Mouse (Mus musculus): Measurements from ENCODE around the gene Pawr.

The Pawr gene

DNA sequence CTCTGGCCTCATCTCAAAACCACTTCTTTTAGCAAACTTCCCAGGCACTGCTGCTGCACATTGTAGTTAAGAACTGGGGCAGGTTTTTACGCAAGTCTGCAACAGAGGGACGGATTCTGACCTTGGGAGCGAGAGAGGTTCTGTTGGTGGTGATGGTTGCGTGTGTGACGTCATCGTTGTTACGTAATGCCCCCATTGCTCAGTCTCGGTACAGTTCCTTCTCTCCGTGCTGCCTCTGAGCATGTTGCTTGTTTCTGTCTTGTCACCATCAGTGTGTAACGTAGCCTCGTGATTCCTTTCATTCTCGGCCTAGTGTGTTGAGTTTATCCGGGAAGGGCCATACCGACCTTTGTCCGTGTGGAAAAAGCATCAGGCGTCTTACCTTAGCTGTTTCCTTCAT lies 28.1 kb downstream of the Pawr start:
- no peak for DNase-seq

DNA sequence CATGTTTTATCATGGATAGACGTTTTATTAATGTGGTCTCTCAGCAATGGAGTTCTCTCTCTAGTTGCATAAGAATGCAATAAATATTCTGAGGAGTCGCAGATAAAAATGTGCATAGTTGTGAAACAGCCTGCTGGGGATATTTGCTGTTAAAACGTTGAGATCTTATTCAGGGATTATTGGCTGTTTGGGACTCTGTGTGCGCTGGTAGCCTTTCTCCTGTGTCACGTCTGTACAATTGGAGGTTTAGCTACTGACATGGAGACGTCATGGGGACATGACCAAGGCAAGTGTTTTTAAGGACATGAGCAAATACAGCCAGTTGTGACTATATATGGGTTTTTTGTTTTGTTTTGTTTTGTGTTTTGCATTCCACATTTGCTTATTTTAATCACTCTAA lies 28.9 kb downstream of the Pawr start:
- DNase-seq = no peak

DNA sequence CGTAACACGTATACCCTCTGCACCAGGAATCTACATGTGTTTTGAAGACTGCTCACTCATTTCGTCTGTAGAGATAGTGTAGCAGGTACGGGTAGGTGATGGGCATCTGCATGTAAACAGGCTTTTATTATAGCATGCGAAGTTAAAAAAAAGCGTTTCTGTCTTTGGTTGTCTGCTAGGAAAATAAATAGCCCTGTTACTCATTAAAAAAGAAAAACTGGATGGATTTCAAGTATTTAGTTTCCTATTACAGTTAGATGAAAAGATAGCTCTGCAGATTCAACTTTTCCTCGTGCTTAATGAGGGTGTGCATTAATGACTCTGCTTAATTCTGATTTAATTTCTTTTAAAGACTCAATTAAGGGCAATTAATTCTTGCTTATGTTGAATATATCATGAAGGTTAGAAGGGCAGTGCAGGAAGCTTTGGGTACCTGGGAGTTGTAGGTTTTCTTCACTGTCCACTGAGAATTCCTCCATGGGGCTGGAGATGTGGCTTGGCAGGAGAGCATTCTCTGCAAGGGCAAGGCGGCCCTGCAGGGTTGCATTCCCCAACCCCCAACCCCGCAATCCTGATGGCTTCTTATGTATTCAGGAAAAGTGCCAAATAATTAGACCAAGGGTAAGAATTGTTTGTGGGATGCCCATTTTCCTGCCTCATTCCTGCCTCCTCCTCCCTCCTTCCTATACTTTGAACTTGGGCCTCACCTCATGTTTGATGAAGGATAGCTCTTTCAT lies 29.7 kb downstream of the Pawr start:
- no peak for DNase-seq

DNA sequence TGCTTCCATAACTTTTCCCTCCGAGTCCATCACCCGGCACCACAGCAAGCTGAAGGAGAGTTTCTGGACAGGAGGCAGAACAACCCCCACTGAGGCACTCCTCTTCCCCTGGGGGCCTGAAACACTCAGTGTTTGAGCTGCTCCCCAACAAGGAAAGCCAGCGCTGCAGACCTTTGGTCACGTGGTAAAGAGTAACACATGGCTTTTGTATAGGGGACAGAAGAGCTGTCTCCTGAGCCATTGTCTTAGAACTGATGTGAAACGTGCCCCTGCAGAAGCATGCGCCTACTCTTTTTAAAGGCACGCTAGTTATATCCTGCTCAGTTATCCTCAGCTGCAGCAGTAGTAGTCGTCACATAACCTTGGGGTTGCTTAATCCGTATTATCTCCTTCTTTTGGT lies 32.0 kb downstream of the Pawr start:
- DNase-seq = no peak

DNA sequence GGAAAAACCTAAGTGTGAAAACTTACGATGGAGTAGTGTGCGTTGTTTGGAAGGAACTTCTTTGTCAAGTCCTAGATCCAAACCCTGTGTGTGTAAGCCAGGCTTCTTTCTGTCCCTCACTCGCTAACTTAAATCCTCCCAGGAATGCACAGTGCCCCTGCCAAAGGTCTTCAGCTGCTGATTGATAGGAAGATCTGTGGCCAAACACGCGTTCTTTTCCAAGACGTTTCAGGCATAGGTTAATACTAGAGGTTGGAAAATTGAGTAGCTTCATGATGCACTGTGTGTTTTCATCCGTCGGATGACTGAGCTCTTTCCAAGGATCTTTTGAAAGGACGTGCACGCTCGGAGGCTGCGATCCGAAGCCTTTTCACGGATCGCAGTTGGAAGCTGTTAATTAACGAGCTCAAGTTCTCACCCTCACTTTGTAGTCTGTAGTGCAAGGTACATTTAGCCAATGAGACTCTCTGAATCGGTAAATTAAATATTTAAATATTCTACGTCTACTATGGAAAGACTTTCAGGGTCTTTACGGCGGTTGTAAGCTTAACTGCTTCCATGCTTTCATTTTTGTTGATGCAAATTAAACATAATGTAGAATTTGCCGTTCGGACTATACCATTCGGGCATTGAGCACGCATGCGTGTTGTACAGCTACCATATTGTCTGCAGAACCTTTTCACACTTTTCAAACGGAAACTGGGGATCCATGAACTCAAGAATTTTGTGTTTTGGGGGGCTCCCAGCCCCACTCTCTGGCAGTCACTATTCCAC lies 33.2 kb downstream of the Pawr start:
- DNase-seq = no peak

DNA sequence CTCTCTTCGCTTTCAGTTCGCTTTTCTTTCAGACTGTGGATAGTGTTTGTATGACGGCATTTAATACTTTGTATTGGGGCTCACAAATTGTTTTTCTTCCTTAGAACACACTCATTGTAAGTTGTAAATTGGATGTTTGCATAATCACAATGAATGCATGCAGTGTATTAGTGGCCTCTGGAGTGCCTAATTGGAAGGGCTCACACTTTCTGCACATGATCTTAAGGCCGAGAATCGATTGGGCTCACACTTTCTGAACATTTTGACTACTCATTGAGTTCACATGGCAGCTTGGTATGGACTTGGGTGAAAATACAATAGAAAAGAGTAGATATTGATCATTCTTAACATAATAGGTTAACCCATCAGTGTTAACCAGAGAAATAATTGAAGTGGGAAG lies 34.3 kb downstream of the Pawr start:
- DNase-seq = no peak

DNA sequence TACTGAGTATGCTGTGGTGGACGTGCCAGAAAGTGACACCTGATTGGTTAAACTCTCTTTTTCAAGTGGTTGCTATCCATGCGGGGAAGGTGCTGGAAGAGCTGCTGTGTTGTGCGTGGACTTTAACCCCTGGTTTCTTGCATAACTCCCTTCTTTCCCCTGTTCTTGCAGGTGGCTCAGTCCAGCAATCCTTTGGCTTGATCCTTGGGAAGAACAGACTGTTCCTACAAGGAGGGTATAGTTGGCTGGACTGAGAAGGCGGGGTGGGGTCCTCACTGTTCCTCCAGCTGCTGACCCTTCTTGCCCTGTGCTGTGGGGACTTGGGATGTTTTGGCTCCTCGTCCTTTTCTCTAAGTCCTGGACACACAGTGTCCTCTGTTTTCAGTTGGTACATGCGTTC lies 36.4 kb downstream of the Pawr start:
- DNase-seq = no peak

DNA sequence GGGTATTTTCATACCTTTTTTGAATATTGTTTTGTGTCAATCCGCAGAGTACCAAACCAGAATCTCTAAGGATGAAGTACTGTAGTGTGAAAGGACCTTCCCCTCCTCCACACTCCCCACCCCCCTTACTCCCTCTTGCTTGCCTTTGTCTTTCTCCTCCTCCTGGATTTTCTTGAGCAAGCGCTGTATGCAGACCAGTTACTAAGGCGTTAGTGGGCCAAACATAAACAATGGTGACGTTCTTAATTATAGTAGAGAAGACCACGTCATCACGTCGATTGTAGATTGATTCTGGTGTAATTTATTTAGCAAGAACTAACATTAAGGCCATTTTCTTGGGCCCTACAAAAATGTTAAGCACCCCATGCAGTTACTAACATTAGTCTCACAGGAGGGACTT lies 40.3 kb downstream of the Pawr start:
- no peak for DNase-seq

DNA sequence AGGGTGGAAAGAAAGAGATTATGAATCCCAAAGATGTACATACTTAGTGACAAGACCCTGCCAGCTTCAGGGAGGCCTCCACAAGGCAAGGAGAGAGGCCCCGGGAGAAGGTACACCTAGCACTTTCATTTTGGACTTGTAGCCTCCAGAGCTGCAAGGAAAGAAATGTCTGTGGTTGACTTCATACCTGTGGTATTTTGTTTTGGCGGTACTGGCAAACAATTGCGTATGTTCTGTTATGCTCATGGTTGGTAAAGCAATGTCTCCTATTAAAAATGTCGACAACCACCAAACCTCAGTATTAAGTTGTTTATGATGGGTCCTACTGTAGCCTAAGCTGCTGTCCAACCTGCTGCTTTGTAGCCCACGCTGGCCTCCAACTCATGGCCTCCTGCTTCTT lies 40.9 kb downstream of the Pawr start:
- DNase-seq = no peak

DNA sequence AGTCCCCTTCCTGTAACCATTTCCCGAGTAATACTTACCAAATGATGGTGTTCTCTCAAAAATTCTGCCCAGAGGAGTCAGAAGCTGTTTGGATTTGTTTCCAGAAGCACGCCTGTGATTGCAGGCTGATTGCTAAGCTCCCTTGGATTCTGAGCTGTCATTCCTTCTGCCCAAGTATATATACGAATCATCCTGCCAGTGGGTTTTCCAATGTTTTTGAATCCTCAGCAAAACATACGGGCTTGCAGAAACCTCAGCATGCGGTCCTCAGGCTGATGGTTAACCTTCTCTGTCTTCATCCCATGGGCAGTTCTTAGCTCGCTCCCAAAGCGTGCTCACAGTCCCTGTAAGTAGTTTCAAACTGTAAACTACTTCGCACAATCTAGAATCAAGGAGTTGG lies 43.9 kb downstream of the Pawr start:
- DNase-seq = no peak

DNA sequence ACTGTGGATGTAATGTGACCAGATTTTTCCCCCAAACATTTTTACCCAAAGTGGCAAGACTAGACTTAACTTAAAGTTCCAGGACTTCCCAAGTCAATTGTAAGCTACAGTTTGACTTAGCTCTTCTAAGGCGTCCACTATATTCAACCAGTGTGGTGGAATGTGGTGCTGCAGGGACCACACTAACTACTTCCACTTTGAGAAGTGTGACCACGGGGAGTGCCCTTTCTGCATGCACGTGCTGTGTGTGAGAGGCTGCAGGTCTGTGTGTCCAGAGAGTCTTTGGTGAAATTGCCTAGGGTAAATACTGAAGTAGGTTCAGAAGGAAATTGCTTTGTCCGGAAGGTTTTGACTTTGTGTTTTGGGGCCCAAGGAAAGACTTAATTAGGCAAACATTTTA lies 44.4 kb downstream of the Pawr start:
- no peak for DNase-seq

DNA sequence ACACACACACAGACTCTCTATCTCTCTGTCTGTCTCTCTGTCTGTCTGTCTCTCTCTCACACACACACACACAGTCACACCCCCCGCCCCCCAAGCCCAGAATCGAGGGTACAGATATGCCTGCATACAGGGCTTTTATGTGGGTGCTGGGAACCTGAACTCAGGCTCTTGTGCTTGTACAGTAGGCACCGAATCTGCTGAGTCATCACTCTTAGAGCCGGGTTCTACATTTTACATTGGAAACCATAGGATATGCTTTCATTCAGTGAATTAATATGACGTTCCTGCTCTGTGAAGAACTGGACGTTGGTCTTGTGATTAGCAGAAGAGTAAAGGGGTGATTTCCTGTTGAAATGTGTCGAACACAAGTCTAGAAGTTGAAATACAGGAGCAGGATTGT lies 45.4 kb downstream of the Pawr start:
- no peak for DNase-seq

DNA sequence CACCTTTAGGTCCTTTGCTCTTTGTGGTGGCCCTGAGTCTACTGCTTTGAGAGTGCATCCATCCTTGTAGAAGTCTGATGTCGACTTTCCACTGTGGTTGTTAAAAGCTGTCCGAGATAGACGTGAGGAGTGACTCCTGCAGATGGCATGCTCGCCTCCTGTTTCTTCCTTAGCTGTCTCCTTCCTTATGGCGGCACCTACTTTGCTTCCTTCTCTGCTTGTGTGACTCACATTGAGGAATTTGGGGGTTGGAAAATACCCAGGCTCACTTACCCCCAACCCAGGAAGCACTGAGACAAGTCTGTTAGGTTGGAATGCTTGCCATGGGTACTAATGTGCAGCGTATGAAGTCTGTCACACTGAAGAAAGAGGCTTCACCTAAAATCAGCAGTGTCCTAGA lies 46.1 kb downstream of the Pawr start:
- DNase-seq = no peak

DNA sequence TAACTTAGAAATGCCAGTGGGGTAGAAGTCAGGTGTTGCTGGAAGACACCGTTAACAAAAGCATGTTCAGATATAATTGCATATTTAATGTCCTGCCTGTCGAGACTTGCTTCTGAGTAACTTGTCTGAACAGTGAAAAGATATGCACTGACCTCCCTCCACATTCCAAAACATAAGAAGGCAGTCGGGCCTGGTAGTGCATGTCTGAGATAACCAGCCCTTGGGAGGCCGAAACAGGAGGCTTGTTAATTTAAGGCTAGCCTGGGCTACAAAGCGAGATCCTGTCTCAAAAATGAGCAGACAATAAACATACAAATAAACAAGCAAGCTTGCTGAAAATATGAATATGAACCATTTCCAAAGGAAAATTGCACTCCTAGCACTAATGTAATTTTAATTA lies 46.6 kb downstream of the Pawr start:
- no peak for DNase-seq

DNA sequence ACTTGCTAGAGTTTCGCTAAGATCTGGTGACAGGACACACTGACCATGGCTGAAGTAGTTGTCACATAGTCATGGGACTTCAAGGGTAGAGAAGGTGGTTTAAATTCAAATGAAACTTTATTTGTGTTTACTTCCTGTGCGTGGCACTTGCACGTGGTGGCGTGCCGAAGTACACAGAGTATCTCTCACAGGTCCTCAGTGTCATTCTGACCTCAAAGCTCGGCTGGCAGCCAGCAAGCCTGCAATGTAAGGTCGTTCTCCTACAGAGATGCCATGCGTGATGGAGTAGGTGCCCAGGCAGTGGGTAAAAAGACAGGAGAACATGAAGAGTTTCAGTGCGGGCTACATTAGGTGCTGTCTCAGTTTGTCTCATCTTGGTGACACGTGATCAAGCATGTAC lies 48.8 kb downstream of the Pawr start:
- DNase-seq = no peak

DNA sequence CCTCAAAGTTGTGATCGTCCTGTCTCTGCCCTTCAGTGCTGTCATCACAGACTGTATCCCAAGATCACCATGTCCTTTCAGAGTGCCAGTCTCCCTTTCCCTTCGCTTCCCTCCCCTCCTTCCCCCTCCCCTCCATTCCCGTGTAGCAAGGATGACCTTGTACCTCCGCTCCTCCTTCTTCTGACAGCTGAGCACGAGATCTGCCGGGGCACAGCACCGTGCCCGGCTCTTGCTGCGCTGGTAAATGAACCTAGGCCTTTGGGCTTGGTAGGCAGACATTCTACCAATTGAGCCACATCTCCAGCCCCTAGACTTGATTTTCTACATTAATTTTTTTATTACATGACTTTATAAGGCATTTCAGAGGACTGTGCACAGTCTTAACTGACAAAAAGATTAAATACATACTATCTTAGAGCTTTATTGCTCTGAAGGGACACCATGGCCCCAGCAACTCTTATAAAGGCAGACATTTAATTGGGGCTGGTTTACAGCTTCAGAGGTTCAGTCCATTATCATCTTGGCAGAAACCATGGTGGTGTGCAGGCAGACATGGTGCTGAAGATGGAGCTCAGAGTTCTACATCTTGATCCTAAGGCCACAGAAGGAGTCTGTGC lies 52.3 kb downstream of the Pawr start:
- no peak for DNase-seq

DNA sequence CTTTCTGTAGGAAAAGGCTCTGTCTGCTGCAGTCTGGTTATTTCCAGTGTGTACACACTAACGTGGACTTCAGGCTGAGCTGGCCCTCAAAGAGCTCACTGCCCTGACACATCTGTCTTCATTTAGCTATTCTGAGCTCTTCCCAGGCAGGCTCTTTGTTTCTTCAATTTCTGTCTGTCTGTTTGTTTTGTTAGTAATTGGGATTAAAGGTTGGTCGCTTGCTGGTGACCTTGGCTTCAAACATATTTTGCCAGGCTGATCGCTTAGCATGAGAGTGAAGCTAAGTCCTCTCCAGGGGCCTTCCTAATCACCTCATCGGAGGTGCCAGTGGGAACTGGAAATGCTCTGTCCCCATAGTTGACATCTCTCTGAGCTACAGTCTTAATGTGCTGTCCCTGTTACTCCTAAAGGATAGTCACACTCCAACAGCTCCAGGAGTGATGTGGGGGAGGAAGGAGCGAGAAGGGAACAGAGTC lies 53.6 kb downstream of the Pawr start:
- DNase-seq = no peak

DNA sequence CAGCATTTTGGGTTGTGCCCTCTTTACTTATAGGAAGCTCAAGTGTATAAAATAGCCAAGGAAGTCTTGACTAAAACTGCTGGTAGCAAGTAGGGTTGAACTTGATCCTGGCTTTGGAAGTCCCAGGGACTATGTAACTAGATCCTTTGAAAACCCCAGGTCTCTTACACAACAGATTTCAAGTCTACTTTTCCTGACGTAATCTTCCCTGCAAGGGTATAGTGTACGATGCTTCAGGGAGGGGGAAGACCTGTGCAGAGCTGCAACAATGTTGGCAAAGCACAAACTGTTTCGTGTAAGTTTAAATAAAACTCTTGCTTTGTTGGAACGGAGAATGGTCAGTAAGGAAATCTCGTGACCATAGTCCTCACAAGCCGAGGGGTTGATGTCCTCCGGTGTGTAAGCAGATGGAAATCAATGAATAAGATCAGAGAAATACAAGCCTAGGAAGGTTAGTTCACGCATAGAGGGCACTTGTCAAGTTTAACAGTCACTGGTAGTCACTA lies 56.5 kb downstream of the Pawr start:
- DNase-seq = no peak

DNA sequence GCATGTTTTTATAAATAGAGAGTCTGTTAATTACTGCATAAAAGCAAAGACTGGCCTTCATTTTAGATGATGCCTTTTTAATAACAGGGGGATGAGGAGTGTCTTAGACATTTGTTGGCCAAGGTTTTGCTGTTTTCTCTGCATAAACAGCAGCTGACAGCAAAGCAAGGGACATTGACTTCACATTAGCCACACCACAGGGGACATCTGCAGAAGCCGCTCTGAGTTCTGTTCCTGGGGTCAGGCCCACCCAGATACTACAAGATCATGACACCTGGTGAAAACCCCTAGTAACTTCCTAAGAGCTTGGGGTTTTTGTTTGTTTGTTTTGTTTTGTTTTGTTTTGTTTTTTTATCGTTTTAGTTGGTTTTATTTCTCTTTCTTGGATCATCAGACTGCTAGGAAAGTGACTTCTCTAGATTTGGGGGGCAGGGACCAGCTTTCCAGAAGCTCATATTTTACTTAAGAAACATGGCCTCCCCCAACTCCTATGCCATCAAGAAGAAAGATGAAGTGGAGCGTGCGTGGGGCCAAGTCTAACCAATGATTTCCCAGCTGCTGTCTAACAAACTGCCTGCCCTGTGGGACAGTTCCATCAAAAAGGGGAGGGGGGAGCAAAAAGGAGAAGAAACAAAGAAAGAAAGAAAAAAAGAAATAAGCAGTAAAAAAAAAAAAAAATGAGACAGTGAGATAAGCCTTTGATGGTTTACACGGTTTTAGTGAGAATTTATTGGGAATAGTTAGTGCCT lies 57.4 kb downstream of the Pawr start:
- DNase-seq = no peak

DNA sequence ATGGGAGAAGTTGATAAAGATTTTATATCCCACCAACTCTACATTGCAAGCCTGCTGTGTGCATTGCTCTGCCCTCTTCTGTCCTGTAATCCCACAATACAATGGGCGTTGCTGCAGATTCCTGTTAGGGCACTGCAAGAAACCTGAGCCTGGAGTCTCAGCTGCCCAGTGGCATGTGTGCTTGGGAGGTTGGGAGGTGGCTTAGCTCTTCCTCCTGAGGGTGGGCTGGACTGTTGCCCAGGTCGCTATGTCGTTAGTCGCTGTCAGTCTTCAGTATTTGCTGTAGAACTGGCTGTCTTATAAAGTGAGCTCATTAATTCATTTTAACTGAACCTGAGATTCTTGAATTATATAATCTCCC lies 58.0 kb downstream of the Pawr start:
- DNase-seq = no peak

DNA sequence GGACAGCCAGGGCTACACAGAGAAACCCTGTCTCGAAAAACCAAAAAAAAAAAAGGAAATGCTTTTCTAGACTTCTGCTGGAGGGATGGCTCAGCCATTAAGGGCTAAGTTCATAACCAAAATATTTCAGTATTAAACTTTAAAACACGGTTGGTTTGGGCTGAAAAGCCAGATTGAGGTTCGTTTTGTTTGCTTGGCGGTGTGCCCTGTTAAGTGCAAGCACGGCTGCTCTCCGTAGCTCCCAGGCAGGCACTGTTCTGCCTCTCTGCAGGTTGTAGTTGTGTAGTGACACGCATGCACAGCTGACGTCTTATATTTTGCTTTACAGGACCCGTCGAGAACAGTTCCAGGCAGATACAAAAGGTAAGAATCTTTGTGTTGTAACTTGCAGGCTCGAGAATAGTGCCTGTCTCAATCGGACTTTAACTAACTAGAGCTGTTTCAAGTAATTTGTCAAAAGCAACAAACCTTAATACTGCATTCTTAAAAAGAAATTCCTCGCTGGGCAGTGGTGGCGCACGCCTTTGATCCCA lies 59.5 kb downstream of the Pawr start:
- no peak for DNase-seq

DNA sequence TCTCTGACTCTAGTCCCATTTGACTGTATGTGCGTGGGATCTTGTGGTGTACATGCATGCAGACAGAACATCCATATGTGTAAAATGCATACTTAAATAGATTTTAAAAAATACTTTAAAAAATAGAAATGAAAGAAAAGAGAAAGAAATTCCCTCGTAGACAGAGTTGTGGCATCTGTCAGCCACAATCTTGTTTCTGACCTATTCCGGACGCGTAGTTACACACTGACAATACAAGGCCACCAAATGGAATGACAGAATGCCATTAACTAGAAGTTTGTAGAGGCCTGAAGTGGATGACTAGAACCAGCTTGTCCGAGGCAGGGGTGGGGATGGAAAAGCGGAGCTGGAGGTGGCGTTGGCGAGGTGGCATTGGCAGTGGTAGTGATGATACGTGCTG lies 60.2 kb downstream of the Pawr start:
- no peak for DNase-seq

DNA sequence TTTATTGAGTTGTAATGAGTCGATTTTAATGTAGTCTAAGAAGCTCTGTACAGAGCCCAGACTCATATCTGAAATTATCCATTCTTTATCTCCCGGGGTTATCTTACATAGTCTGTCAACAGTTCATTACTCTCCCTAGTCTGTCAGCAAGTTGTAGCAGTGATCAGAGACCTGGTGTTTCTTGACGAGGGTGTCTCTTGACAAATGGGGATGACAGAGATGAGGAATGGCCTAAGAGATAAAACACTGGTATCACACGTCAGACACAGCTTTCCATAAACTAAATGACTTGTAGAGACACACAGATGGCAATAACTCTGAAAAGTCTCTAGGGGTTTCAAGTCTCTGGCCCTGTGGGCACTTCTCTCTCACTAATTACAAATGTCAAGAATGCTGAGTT lies 62.4 kb downstream of the Pawr start:
- no peak for DNase-seq
